Mouse (Mus musculus) cerebellum, adult 2 months (tissue): ENCODE results near the gene Arhgef2. TPM values are rescaled to one million over a fixed set of nuclear protein-coding genes. Genes with fewer than 3 reads are reported as not detected.

Experiments used
- DNase-seq, 2 experiments: peaks; one replicate each; pipeline ENCODE4 v3.0.0; 2021
- H3K27ac ChIP-seq: fragments of 200-500 bp; 2 replicates; pipeline ENCODE4 v1.5.1; 2012; ENCODE audit warnings: low read length, control low read depth, inconsistent platforms; ENCODE audit not compliant: insufficient read depth
- H3K27me3 ChIP-seq: fragments of 200-500 bp; 2 replicates; pipeline ENCODE4 v1.6.1; 2012; ENCODE audit warnings: inconsistent platforms, mild to moderate bottlenecking, low read length, moderate library complexity; ENCODE audit not compliant: control insufficient read depth, insufficient read depth
- H3K4me1 ChIP-seq: fragments of 200-500 bp; 2 replicates; pipeline ENCODE4 v1.6.1; 2011; ENCODE audit warnings: low read length; ENCODE audit not compliant: control insufficient read depth, insufficient read depth
- H3K4me3 ChIP-seq: fragments of 200-500 bp; replicated peaks from 2 replicates; pipeline ENCODE3; 2011; ENCODE audit warnings: mild to moderate bottlenecking, low read depth, low read length, control low read depth; ENCODE audit not compliant: insufficient read depth
- CTCF ChIP-seq: fragments of 200-500 bp; IDR thresholded peaks from 2 replicates; pipeline ENCODE4 v1.5.1; 2011; ENCODE audit warnings: low read depth, mild to moderate bottlenecking, control low read depth, low read length, moderate library complexity, borderline replicate concordance; ENCODE audit not compliant: insufficient read depth
- POLR2A ChIP-seq: fragments of 200-500 bp; IDR thresholded peaks from 2 replicates; pipeline ENCODE4 v1.6.1; 2011; ENCODE audit warnings: low read length, control low read depth, borderline replicate concordance; ENCODE audit not compliant: insufficient read depth
- WGBS: fragments of 180-500 bp; shearing (Covaris S2); methylation state at CpG from one replicate; pipeline ENCODE4 v1.1.7; 2018; 5-methylcytosine and 5-hydroxymethylcytosine counted together
- polyA plus RNA-seq: library from polyadenylated mRNA; depleted of rRNA; stranded (reverse); fragments of >200 nt; gene quantifications from 2 replicates; pipeline ENCODE4 v1.2.3, GENCODE M21; 2012

Arhgef2 gene
- polyA plus RNA-seq, 1 experiment, result 129 TPM

- WGBS, result 2% methylated on average over 6 of the region's 6 CpGs
- H3K27ac ChIP-seq, result peak overlapping the region; percentile 93
- no peaks in the 10 kb centered on the region for H3K27me3 ChIP-seq
- H3K4me3 ChIP-seq, result peak overlapping the region; percentile 85
- TF ChIP-seq POLR2A (no peak), CTCF (no peak)
- peak; percentile 57 to 69 for DNase-seq
- peaks cover 31% of the 10 kb centered on the region for H3K4me1 ChIP-seq
These were observed 17.2 kb downstream of the Arhgef2 start for GRCm38 (mm10) chr3:88622941-88623345.

- H3K27ac ChIP-seq, result peak overlapping the region; percentile 93
- WGBS, result 1% methylated on average over 15 of the region's 15 CpGs
- no peaks in the 10 kb centered on the region for H3K27me3 ChIP-seq
- H3K4me3 ChIP-seq, result peak overlapping the region; percentile 85
- TF ChIP-seq POLR2A, result no peak
- no peak for TF ChIP-seq CTCF
- H3K4me1 ChIP-seq, result peaks cover 32% of the 10 kb centered on the region
- peak; percentile 49 to 64 for DNase-seq
These were observed 17.8 kb downstream of the Arhgef2 start for GRCm38 (mm10) chr3:88623346-88624135.

GRCm38 (mm10) chr3:88624324-88624723 is 18.6 kb downstream of the Arhgef2 start:
- peak; percentile 81 to 87 for DNase-seq
- Histone ChIP-seq H3K4me3 (peak overlapping the region; percentile 85), H3K27me3 (no peaks in the 10 kb centered on the region), H3K4me1 (peaks cover 40% of the 10 kb centered on the region), H3K27ac (peak overlapping the region; percentile 93)
- TF ChIP-seq CTCF (no peak), POLR2A (peak; percentile 18; the same call in 1 of the 2 replicates)
- 6% methylated on average over 4 of the region's 4 CpGs for WGBS

DNA sequence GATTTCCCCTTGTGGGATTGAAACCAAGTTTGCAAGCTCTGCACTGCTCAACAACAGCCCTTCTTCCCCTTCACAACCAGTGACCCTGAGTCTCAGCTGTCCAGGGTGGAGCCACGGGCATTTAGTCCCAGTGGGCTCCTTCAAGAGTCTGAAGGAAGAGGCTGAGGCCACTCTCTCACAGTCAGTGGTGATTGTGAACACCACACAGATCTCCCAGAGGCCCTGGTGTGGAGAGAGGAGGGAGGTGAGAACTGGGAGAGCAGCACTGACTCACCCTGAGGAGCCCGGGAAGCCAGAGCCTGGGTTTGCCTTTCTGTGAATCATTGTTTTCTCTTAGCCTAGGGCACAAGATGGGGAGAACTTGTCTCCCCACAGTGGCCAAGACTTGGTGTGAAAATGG is 19.2 kb downstream of the Arhgef2 start:
- WGBS, result 6% methylated on average over 2 of the region's 2 CpGs
- Histone ChIP-seq H3K27ac (peak overlapping the region; percentile 93), H3K27me3 (no peaks in the 10 kb centered on the region), H3K4me3 (peak overlapping the region; percentile 85), H3K4me1 (peaks cover 46% of the 10 kb centered on the region)
- TF ChIP-seq POLR2A (no peak), CTCF (no peak)
- peak in 1 of 2 experiments; percentile 54 for DNase-seq

DNA sequence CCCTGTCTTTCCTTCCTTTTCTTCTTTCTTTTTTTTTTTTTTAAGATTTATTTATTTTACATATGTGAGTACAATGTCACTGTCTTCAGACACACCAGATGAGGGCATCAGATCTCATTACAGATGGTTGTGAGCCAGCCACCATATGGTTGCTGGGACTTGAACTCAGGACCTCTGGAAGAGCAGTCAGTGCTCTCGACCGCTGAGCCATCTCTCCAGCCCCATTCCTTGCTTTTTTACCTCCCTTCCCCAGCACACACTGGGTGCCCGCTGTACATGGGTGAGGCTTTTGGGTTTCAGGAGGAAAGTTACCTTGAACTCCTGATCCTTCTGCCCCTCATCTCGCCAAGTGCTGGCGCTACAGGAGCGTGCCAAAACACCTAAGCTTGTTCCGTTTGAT is 19.8 kb downstream of the Arhgef2 start:
- WGBS, result 56% methylated on average over 7 of the region's 7 CpGs
- peak overlapping the region; percentile 93; the same call in 1 of the 2 replicates for H3K27ac ChIP-seq
- peak overlapping the region; percentile 4 for H3K4me3 ChIP-seq
- peaks cover 50% of the 10 kb centered on the region for H3K4me1 ChIP-seq
- no peak for DNase-seq
- H3K27me3 ChIP-seq, result no peaks in the 10 kb centered on the region
- TF ChIP-seq CTCF (no peak), POLR2A (no peak)

DNA sequence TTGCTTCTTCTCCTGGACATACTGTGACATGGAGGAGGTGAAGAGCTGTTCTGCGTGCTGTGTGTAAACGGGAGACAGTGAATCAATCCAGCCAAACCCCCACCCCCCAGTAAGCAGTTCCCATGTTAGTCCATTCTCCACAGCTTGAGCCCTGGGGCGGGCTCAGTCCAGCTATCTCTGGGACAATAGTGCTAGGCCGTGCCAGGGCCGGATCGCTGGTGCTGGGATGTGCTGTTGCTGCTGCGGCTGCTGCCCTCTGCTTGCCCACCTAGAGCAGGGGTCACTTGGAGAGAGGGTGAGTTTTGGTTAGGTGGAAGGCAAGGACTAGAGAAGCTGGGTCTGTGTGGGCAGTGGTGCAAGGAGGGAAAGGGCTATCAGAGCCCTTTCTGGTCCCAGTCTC is 20.6 kb downstream of the Arhgef2 start:
- Histone ChIP-seq H3K27me3 (no peaks in the 10 kb centered on the region), H3K4me3 (peak overlapping the region; percentile 6), H3K27ac (peak overlapping the region; percentile 66), H3K4me1 (peaks cover 55% of the 10 kb centered on the region)
- DNase-seq, result peak; percentile 46
- no peak for TF ChIP-seq POLR2A
- no peak for TF ChIP-seq CTCF
- 11% methylated on average over 7 of the region's 7 CpGs for WGBS

- 52% methylated on average over 4 of the region's 4 CpGs for WGBS
- no peak overlapping the region for H3K4me3 ChIP-seq
- no peaks in the 10 kb centered on the region for H3K27me3 ChIP-seq
- no peak overlapping the region; the same call in 1 of the 2 replicates for H3K27ac ChIP-seq
- no peak for DNase-seq
- no peak for TF ChIP-seq POLR2A
- TF ChIP-seq CTCF, result no peak
- H3K4me1 ChIP-seq, result peaks cover 59% of the 10 kb centered on the region
These were observed 21.3 kb downstream of the Arhgef2 start for GRCm38 (mm10) chr3:88627114-88627513.

- TF ChIP-seq CTCF (no peak), POLR2A (no peak)
- H3K27ac ChIP-seq, result no peak overlapping the region
These were observed 21.8 kb downstream of the Arhgef2 start for GRCm38 (mm10) chr3:88627535-88627934.

More at GRCm38 (mm10) chr3:88627535-88627934, 21.8 kb downstream of the Arhgef2 start:
- Histone ChIP-seq H3K4me3 (no peak overlapping the region), H3K4me1 (peaks cover 59% of the 10 kb centered on the region), H3K27me3 (no peaks in the 10 kb centered on the region)
- WGBS, result 61% methylated on average over 2 of the region's 2 CpGs
- no peak for DNase-seq
